Mouse (Mus musculus) bone marrow, adult 2 months (tissue): ENCODE measurements at regions not wholly inside any gene's neighbourhood (a gene's known extent, or its start where the extent isn't known, plus 50 kb on each side); places are given as distances from the start of the nearest gene placed in this dataset.

Source experiments
- H3K27ac ChIP-seq: fragments of 200-500 bp; 2 replicates; pipeline ENCODE4 v1.5.1; 2012; ENCODE audit warnings: low read depth, mild to moderate bottlenecking, control low read depth, inconsistent platforms, low read length; ENCODE audit not compliant: control insufficient read depth, poor library complexity, insufficient read depth
- H3K4me1 ChIP-seq: fragments of 200-500 bp; 2 replicates; pipeline ENCODE4 v1.6.1; 2011; ENCODE audit warnings: low read length; ENCODE audit not compliant: control insufficient read depth, insufficient read depth
- H3K4me3 ChIP-seq: fragments of 200-500 bp; replicated peaks from 2 replicates; pipeline ENCODE3; 2011; ENCODE audit warnings: mild to moderate bottlenecking, low read depth, low read length, control low read depth; ENCODE audit not compliant: control insufficient read depth
- CTCF ChIP-seq: fragments of 200-500 bp; IDR thresholded peaks from 2 replicates; pipeline ENCODE4 v1.5.1; 2011; ENCODE audit warnings: low read length, control low read depth; ENCODE audit not compliant: control insufficient read depth, insufficient read depth
- POLR2A ChIP-seq: fragments of 200-500 bp; IDR thresholded peaks from 2 replicates; pipeline ENCODE4 v1.6.1; 2011; ENCODE audit warnings: low read depth, mild to moderate bottlenecking, control low read depth, low read length, borderline replicate concordance; ENCODE audit not compliant: control insufficient read depth
- WGBS: fragments of 180-500 bp; shearing (Covaris S2); methylation state at CpG from one replicate; pipeline ENCODE4 v1.1.7; 2018; 5-methylcytosine and 5-hydroxymethylcytosine counted together

DNA sequence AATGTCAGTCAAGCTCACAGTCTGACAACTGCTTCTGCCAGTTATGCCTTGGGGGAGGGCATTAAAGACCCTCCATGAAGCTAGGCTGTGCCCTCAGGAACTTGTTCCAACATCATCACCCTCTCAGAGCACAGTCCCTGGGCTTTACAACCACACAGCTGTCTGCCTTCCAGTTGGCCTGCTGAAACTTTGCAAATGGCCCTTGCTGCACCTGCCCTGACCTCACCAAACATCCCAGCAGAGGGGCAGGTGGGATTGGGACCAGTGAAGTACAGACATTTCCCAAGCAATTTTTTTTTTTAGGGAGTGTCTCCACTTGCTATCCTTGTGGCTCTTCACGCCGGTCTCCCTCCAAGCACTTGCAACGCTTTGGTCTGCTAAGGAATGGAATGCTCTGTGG, 130.9 kb downstream of the Sox9 start:
- H3K4me3 ChIP-seq: no peak overlapping the region
- TF ChIP-seq CTCF (no peak), POLR2A (no peak)

DNA sequence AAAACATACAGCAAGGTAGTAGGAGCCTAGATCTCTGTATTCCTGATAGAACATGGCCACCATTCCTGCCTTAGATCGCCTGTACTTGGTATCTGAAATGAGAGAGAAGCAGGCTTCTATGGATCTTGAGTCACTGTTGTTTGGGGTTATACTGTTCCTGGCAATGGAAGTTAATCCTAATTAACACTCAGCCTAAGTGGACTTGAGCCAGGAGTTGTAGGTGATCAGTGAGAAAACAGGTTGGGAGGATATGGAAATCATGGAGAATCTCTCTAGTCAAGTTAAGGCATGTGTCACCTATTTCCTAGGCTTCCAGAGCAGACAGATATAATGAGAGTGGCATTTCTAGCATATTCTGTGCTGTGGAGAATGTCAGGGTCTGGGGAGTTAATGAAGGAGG, 134.9 kb downstream of the Sox9 start:
- Histone ChIP-seq H3K4me3 (no peak overlapping the region), H3K27ac (no peak overlapping the region), H3K4me1 (no peaks in the 10 kb centered on the region)
- TF ChIP-seq POLR2A (no peak), CTCF (no peak)
- WGBS: 60% methylated on average over 1 of the region's 1 CpGs

More for the DNA sequence above, 130.9 kb downstream of the Sox9 start:
- H3K4me1 ChIP-seq: no peaks in the 10 kb centered on the region
- H3K27ac ChIP-seq: no peak overlapping the region
- 83% methylated on average over 3 of the region's 3 CpGs for WGBS

DNA sequence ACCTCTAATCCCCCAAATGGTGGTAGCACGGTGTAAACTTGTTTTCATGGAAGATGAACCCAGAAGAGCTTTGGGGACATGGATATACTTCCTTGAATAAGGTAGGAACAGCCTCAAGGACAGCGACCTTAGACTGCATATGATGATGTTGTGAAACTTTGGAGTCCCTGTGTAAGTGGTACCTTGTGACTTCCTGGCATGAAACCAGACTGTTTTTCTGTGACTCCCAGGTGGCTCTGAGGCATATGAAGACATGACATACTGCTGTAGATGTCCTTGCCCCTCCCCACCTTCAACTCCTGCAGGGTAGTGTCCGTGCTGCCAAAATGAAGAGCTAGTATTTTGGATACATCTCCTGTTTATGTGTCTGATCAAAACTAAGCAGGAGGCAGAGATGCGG, 138.1 kb downstream of the Sox9 start:
- TF ChIP-seq CTCF (no peak), POLR2A (no peak)
- 75% methylated on average over 4 of the region's 4 CpGs for WGBS
- Histone ChIP-seq H3K4me1 (no peaks in the 10 kb centered on the region), H3K27ac (no peak overlapping the region), H3K4me3 (no peak overlapping the region)

- WGBS: 77% methylated on average over 1 of the region's 1 CpGs
- Histone ChIP-seq H3K4me1 (no peaks in the 10 kb centered on the region), H3K4me3 (no peak overlapping the region), H3K27ac (no peak overlapping the region)
- TF ChIP-seq CTCF (no peak), POLR2A (no peak)
Measured at GRCm38 (mm10) chr11:112924577-112924976, 142.6 kb downstream of the Sox9 start.

DNA sequence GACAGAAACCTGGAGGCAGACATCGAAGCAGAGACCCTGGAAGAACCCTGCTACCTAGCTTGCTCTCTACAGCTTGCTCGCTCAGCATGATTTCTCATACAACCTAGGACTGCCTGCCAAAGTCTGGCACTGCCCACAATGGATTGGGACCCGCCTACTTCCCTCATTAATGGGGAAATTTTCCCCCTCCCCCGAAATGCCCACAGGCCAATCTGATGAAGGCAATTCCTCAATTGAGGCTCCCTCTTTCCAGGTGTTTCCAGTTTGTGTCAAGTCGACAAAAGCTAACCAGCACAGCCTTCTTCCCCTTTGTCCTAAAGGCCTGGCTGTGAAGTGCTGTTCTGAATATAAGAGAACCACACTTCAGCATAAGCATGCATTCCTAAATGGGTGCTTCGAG, 143.1 kb downstream of the Sox9 start:
- H3K4me1 ChIP-seq: no peaks in the 10 kb centered on the region
- no peak for TF ChIP-seq CTCF
- TF ChIP-seq POLR2A: no peak
- 59% methylated on average over 6 of the region's 6 CpGs for WGBS
- no peak overlapping the region for H3K4me3 ChIP-seq
- no peak overlapping the region for H3K27ac ChIP-seq

DNA sequence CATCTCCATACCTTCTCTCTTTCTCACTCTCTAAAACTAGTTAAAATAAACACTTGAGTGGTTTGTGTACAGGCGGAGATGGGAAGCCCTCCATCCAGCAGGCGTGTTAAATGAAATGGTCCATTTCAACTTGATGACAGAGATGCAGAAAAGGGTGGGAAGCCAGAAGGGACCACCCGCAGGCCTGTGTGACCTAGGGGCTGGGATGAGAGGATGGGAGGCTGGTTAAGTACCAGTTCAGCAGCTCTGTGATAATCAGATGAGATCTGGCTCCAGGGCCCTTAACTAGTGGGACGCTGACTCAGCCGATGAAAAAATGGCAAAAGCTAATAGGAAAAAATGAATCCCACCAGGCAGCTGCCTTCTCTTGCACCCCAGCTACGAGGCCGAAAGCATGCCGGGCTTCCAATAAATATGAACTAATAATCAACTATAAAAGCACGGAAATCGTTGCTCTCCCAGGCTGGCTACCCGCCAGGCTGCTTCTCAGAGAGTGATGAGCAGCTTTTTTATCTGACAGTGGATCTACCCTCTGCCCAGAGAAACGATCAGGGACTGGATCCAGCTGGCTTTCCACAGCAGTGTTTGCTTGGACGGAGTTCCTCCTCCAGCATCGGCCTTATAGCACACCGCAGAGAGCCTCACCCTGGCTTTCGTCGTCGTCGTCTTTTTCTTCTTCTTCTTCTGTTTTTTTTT, 144.5 kb downstream of the Sox9 start:
- 81% methylated on average over 19 of the region's 19 CpGs for WGBS
- Histone ChIP-seq H3K27ac (no peak overlapping the region), H3K4me3 (no peak overlapping the region), H3K4me1 (no peaks in the 10 kb centered on the region)
- TF ChIP-seq CTCF: no peak
- TF ChIP-seq POLR2A: no peak

GRCm38 (mm10) chr11:112930186-112930808, 148.3 kb downstream of the Sox9 start:
- no peak overlapping the region for H3K27ac ChIP-seq
- TF ChIP-seq POLR2A: no peak
- TF ChIP-seq CTCF: no peak
- H3K4me1 ChIP-seq: no peaks in the 10 kb centered on the region
- 53% methylated on average over 10 of the region's 10 CpGs for WGBS
- no peak overlapping the region for H3K4me3 ChIP-seq

GRCm38 (mm10) chr11:112938035-112938434, 156.0 kb downstream of the Sox9 start:
- no peak overlapping the region for H3K27ac ChIP-seq
- TF ChIP-seq POLR2A: no peak
- TF ChIP-seq CTCF: no peak
- no peaks in the 10 kb centered on the region for H3K4me1 ChIP-seq
- WGBS: 83% methylated on average over 10 of the region's 10 CpGs
- no peak overlapping the region for H3K4me3 ChIP-seq

DNA sequence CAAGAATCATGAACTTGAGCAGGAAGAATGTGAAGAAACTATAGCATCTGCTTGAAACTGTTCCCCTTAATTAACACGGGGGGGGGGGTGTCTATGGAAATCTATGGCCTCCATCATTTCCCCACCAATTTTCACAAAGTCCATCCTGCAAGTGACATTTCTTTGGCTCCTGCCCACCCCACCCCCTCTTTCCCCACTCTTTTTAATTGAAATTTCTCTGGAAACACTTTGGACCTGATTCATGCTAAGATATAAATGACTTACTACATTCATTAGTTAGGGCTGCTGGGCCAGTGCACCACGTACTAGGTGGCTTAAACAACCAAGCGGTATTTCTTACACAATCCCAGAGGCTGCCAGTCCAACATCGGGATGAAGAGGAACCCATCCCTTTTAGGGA, 169.4 kb downstream of the Sox9 start:
- no peak for TF ChIP-seq CTCF
- TF ChIP-seq POLR2A: no peak
- H3K27ac ChIP-seq: no peak overlapping the region
- WGBS: 64% methylated on average over 4 of the region's 4 CpGs
- no peak overlapping the region for H3K4me3 ChIP-seq
- H3K4me1 ChIP-seq: no peaks in the 10 kb centered on the region; the same call in 1 of the 2 replicates
